Mouse (Mus musculus) heart, postnatal 0 days (tissue): ENCODE results near the gene Luc7l3. TPM values are rescaled to one million over a fixed set of nuclear protein-coding genes. Genes with fewer than 3 reads are reported as not detected.

Source experiments
- ATAC-seq: fragments of 200-750 bp; cut with Nextera tagmentation; 2 replicates; pipeline ENCODE4 v1.8.0; 2017; ENCODE audit warnings: low read depth, moderate number of reproducible peaks, moderate library complexity; ENCODE audit not compliant: insufficient read depth
- DNase-seq: peaks from one replicate; pipeline ENCODE4 v3.0.0-alpha.2; 2016; ENCODE audit warnings: low spot score
- H3K27ac ChIP-seq: fragments of 300-500 bp; sonication (generic); 2 replicates; pipeline ENCODE4 v1.5.1; 2014; ENCODE audit warnings: low read depth, mild to moderate bottlenecking
- H3K27me3 ChIP-seq: fragments of 300-500 bp; sonication (generic); 2 replicates; pipeline ENCODE4 v1.6.1; 2014; ENCODE audit warnings: low read length, mixed read lengths; ENCODE audit not compliant: control insufficient read depth, insufficient read depth
- H3K36me3 ChIP-seq: fragments of 300-500 bp; sonication (generic); replicated peaks from 2 replicates; pipeline ENCODE4 v1.6.1; 2014; ENCODE audit warnings: low read length, mixed read lengths; ENCODE audit not compliant: control insufficient read depth, insufficient read depth
- H3K4me1 ChIP-seq: fragments of 300-500 bp; sonication (generic); 2 replicates; pipeline ENCODE4 v1.6.1; 2014; ENCODE audit warnings: antibody characterized with exemption; ENCODE audit not compliant: control insufficient read depth, insufficient read depth
- H3K4me2 ChIP-seq: fragments of 300-500 bp; sonication (generic); 2 replicates; pipeline ENCODE4 v1.6.1; 2014; ENCODE audit warnings: low read depth, mild to moderate bottlenecking, low read length, moderate library complexity
- H3K4me3 ChIP-seq: fragments of 300-500 bp; sonication (generic); 2 replicates; pipeline ENCODE4 v1.5.1; 2014; ENCODE audit warnings: low read depth, low read length
- H3K9ac ChIP-seq: fragments of 300-500 bp; sonication (generic); replicated peaks from 2 replicates; pipeline ENCODE4 v1.6.1; 2014; ENCODE audit warnings: low read depth, low read length, mixed read lengths
- H3K9me3 ChIP-seq: fragments of 300-500 bp; sonication (generic); replicated peaks from 2 replicates; pipeline ENCODE4 v1.6.1; 2016; ENCODE audit warnings: low read length; ENCODE audit not compliant: control insufficient read depth
- CTCF ChIP-seq: IDR thresholded peaks from 2 replicates; pipeline ENCODE4 v1.5.1; 2016; ENCODE audit warnings: antibody characterized with exemption, control low read depth, low read depth
- EP300 ChIP-seq: IDR thresholded peaks from 2 replicates; pipeline ENCODE4 v1.6.1; 2016; ENCODE audit warnings: antibody characterized with exemption, low read depth
- WGBS: fragments of 180-500 bp; shearing (Covaris S2); extraction: QIAGEN DNeasy Blood & Tissue Kit; methylation state at CpG from one replicate; pipeline ENCODE4 v1.1.7; 2014; 5-methylcytosine and 5-hydroxymethylcytosine counted together
- polyA plus RNA-seq: library from polyadenylated mRNA; unstranded; fragments of >200 nt; fragmentation: Nextera tagmentation; extraction: Ambion mirVana; gene quantifications from 2 replicates; pipeline ENCODE4 v1.2.1, GENCODE M21; 2015
- total RNA-seq: library from RNA; depleted of rRNA; stranded (reverse); fragments of >200 nt; gene quantifications from 2 replicates; pipeline ENCODE4 v1.2.3, GENCODE M21; 2014; ENCODE audit warnings: low replicate concordance; rRNA removed

Gene Luc7l3
- total and polyA plus RNA-seq, 2 experiments from 2014 or later, result 29.2 to 51.9 TPM

- H3K9me3 ChIP-seq, result no peaks in the 10 kb centered on the region
- ATAC-seq (no peak), DNase-seq (no peak)
- H3K4me1 ChIP-seq, result peaks cover 12% of the 10 kb centered on the region; the same call in 1 of the 2 replicates
- no peak overlapping the region for H3K9ac ChIP-seq
- TF ChIP-seq CTCF (no peak), EP300 (no peak)
- H3K27me3 ChIP-seq, result 0 out of 2 replicates have a peak, but pooled peaks cover 4% of the 10 kb centered on the region
- no peak overlapping the region for H3K4me2 ChIP-seq
- no peaks in the 10 kb centered on the region for H3K36me3 ChIP-seq
- WGBS, result 42% methylated on average over 9 of the region's 9 CpGs
- H3K4me3 ChIP-seq, result no peak overlapping the region
- H3K27ac ChIP-seq, result no peak overlapping the region
Measured at GRCm38 (mm10) chr11:94239706-94240105, 82.1 kb downstream of the Luc7l3 start.

- Histone ChIP-seq H3K36me3 (no peaks in the 10 kb centered on the region), H3K4me3 (no peak overlapping the region), H3K27me3 (0 out of 2 replicates have a peak, but pooled peaks cover 4% of the 10 kb centered on the region), H3K4me1 (peaks cover 16% of the 10 kb centered on the region; the same call in 1 of the 2 replicates), H3K4me2 (no peak overlapping the region), H3K9me3 (no peaks in the 10 kb centered on the region), H3K9ac (no peak overlapping the region), H3K27ac (no peak overlapping the region)
- TF ChIP-seq CTCF, result no peak
- ATAC-seq, result no peak
- DNase-seq, result no peak
- 90% methylated on average over 8 of the region's 8 CpGs for WGBS
Measured at GRCm38 (mm10) chr11:94238786-94239185, 83.0 kb downstream of the Luc7l3 start.

Other genes starting within 250 kb of the Luc7l3 start
- 20.3 and 42.6 TPM in 2 replicates for gene Tob1, start 110.5 kb downstream of the Luc7l3 start, total RNA-seq
- gene Tob1, start 110.5 kb downstream of the Luc7l3 start, polyA plus RNA-seq, result 69.3 and 72.5 TPM in 2 replicates
- 0.76 and 2.7 TPM in 2 replicates for gene Wfikkn2, start 76.0 kb downstream of the Luc7l3 start, total RNA-seq
- gene Wfikkn2, start 76.0 kb downstream of the Luc7l3 start, polyA plus RNA-seq, result 1.6 and 1.7 TPM in 2 replicates
- gene Gm21885, start 40.1 kb downstream of the Luc7l3 start, total RNA-seq, result not detected in 2 replicates
- gene Gm21885, start 40.1 kb downstream of the Luc7l3 start, polyA plus RNA-seq, result 0.15 and 0.30 TPM in 2 replicates
- gene Ankrd40, start 6.0 kb upstream of the Luc7l3 start, total RNA-seq, result 164 and 181 TPM in 2 replicates
- gene Ankrd40, start 6.0 kb upstream of the Luc7l3 start, polyA plus RNA-seq, result 53.7 and 54.6 TPM in 2 replicates
- 2.2 and 14.5 TPM in 2 replicates for gene Abcc3, start 71.0 kb upstream of the Luc7l3 start, total RNA-seq
- gene Abcc3, start 71.0 kb upstream of the Luc7l3 start, polyA plus RNA-seq, result 0.72 and 0.88 TPM in 2 replicates
- gene Cacna1g, start 152.2 kb upstream of the Luc7l3 start, total RNA-seq, result 29.6 and 46.2 TPM in 2 replicates
- 6.9 and 7.4 TPM in 2 replicates for gene Cacna1g, start 152.2 kb upstream of the Luc7l3 start, polyA plus RNA-seq
- not detected in 2 replicates for gene Spata20, start 164.2 kb upstream of the Luc7l3 start, total RNA-seq
- gene Spata20, start 164.2 kb upstream of the Luc7l3 start, polyA plus RNA-seq, result 0.30 and 0.56 TPM in 2 replicates
- 32.5 and 44.4 TPM in 2 replicates for gene Epn3, start 178.0 kb upstream of the Luc7l3 start, total RNA-seq
- gene Epn3, start 178.0 kb upstream of the Luc7l3 start, polyA plus RNA-seq, result 11.4 and 13.3 TPM in 2 replicates
- 3.2 and 4.7 TPM in 2 replicates for gene Mycbpap, start 199.8 kb upstream of the Luc7l3 start, total RNA-seq
- 3.5 and 3.7 TPM in 2 replicates for gene Mycbpap, start 199.8 kb upstream of the Luc7l3 start, polyA plus RNA-seq
- 14.5 and 17.7 TPM in 2 replicates for gene Rsad1, start 227.3 kb upstream of the Luc7l3 start, total RNA-seq
- gene Rsad1, start 227.3 kb upstream of the Luc7l3 start, polyA plus RNA-seq, result 9.2 and 9.8 TPM in 2 replicates
- not detected in 2 replicates for gene Chad, start 243.1 kb upstream of the Luc7l3 start, total RNA-seq
- 0.36 and 4.4 TPM in 2 replicates for gene Chad, start 243.1 kb upstream of the Luc7l3 start, polyA plus RNA-seq